Mouse (Mus musculus) MEL (cell line): ENCODE data around the gene Adamtsl5. TPM values are rescaled to one million over a fixed set of nuclear protein-coding genes. Genes with fewer than 3 reads are reported as not detected.

Experiments
- DNase-seq: peaks from one replicate; pipeline ENCODE4 v3.0.0; 2011; ENCODE audit warnings: low read depth, low spot score
- H3K27ac ChIP-seq: 2 replicates; pipeline ENCODE4 v1.5.1; 2012; ENCODE audit warnings: low read depth, mild to moderate bottlenecking, control low read depth, low read length, moderate library complexity; ENCODE audit not compliant: control insufficient read depth
- H3K27me3 ChIP-seq, 2 experiments: fragments of 150-350 bp in 1 of 2; sonication (generic) in 1 of 2; 2 replicates each; pipeline ENCODE4 v1.6.1; 2012; ENCODE audit warnings: low read length in 2 of 2, mild to moderate bottlenecking in 2 of 2, improper control_type of control experiment in 1 of 2, moderate library complexity in 1 of 2; ENCODE audit not compliant: insufficient read depth in 2 of 2, control insufficient read depth in 1 of 2
- H3K36me3 ChIP-seq, 2 experiments: 2 replicates each; pipeline ENCODE4 v1.6.1; 2012 to 2014; ENCODE audit warnings: low read length in 2 of 2, improper control_type of control experiment in 1 of 2, inconsistent platforms in 1 of 2, mild to moderate bottlenecking in 1 of 2; ENCODE audit not compliant: insufficient read depth in 2 of 2, control insufficient read depth in 1 of 2
- H3K4me1 ChIP-seq, 2 experiments: fragments of 150-350 bp in 1 of 2; sonication (generic) in 1 of 2; 2 replicates each; pipeline ENCODE4 v1.6.1; 2012; ENCODE audit warnings: low read length in 2 of 2, improper control_type of control experiment in 1 of 2, mild to moderate bottlenecking in 1 of 2; ENCODE audit not compliant: insufficient read depth in 2 of 2, control insufficient read depth in 1 of 2
- H3K4me3 ChIP-seq, 2 experiments: fragments of 150-350 bp in 1 of 2; sonication (generic) in 1 of 2; 2 replicates each; pipeline ENCODE4 v1.5.1; 2012; ENCODE audit warnings: low read depth in 2 of 2, low read length in 2 of 2, mild to moderate bottlenecking in 2 of 2, moderate library complexity in 2 of 2, control low read depth in 1 of 2, improper control_type of control experiment in 1 of 2; ENCODE audit not compliant: control insufficient read depth in 1 of 2, insufficient read depth in 1 of 2
- H3K79me2 ChIP-seq: 2 replicates; pipeline ENCODE4 v1.6.1; 2012; ENCODE audit warnings: mild to moderate bottlenecking, low read length, moderate library complexity; ENCODE audit not compliant: control insufficient read depth, poor library complexity, insufficient read depth
- H3K9ac ChIP-seq: 2 replicates; pipeline ENCODE4 v1.6.1; 2012; ENCODE audit warnings: low read depth, mild to moderate bottlenecking, control low read depth, low read length, moderate library complexity; ENCODE audit not compliant: control insufficient read depth, poor library complexity, severe bottlenecking
- H3K9me3 ChIP-seq: fragments of 150-350 bp; sonication (generic); replicated peaks from 2 replicates; pipeline ENCODE4 v1.6.1; 2012; ENCODE audit warnings: mild to moderate bottlenecking, low read length, improper control_type of control experiment, moderate library complexity; ENCODE audit not compliant: insufficient read depth
- CHD1 ChIP-seq: IDR thresholded peaks from 2 replicates; pipeline ENCODE4 v1.6.1; 2012; ENCODE audit warnings: low read depth, mild to moderate bottlenecking, inconsistent platforms, low read length, improper control_type of control experiment
- CHD2 ChIP-seq: IDR thresholded peaks from 2 replicates; pipeline ENCODE4 v1.6.1; 2011; ENCODE audit warnings: low read length, improper control_type of control experiment
- CTCF ChIP-seq, 3 experiments: IDR thresholded peaks in 2 of 3; conservative IDR thresholded peaks in 1 of 3; 2 replicates each; pipeline ENCODE4 v1.5.1; 2011 to 2012; ENCODE audit warnings: low read length in 3 of 3, low read depth in 2 of 3, mild to moderate bottlenecking in 2 of 3, improper control_type of control experiment in 1 of 3, inconsistent platforms in 1 of 3, mixed read lengths in 1 of 3, moderate library complexity in 1 of 3; ENCODE audit not compliant: control insufficient read depth in 1 of 3, insufficient read depth in 1 of 3, poor library complexity in 1 of 3, severe bottlenecking in 1 of 3
- E2F4 ChIP-seq: IDR thresholded peaks from 2 replicates; pipeline ENCODE4 v1.6.1; 2011; ENCODE audit warnings: low read depth, low read length, improper control_type of control experiment, borderline replicate concordance
- EP300 ChIP-seq, 2 experiments: IDR thresholded peaks; 2 replicates each; pipeline ENCODE4 v1.6.1; 2011; ENCODE audit warnings: improper control_type of control experiment in 2 of 2, low read length in 2 of 2, low read depth in 1 of 2, mild to moderate bottlenecking in 1 of 2
- ETS1 ChIP-seq: IDR thresholded peaks from 2 replicates; pipeline ENCODE4 v1.6.1; 2012; ENCODE audit warnings: low read depth, mild to moderate bottlenecking, inconsistent platforms, low read length, improper control_type of control experiment, moderate library complexity
- GATA1 ChIP-seq: IDR thresholded peaks from 2 replicates; pipeline ENCODE4 v1.6.1; 2011; ENCODE audit warnings: low read depth, low read length, improper control_type of control experiment
- HCFC1 ChIP-seq: IDR thresholded peaks from 2 replicates; pipeline ENCODE4 v1.6.1; 2012; ENCODE audit warnings: low read depth, mild to moderate bottlenecking, inconsistent platforms, low read length, improper control_type of control experiment, moderate library complexity
- JUND ChIP-seq: IDR thresholded peaks from 2 replicates; pipeline ENCODE4 v1.6.1; 2011; ENCODE audit warnings: low read depth, mild to moderate bottlenecking, improper control_type of control experiment, low read length
- MAFK ChIP-seq: IDR thresholded peaks from 2 replicates; pipeline ENCODE4 v1.6.1; 2011; ENCODE audit warnings: low read depth, mild to moderate bottlenecking, low read length, improper control_type of control experiment, borderline replicate concordance
- MAX ChIP-seq: IDR thresholded peaks from 2 replicates; pipeline ENCODE4 v1.6.1; 2011; ENCODE audit warnings: low read length, improper control_type of control experiment
- MAZ ChIP-seq: IDR thresholded peaks from 2 replicates; pipeline ENCODE4 v1.6.1; 2012; ENCODE audit warnings: low read depth, mild to moderate bottlenecking, inconsistent platforms, low read length, improper control_type of control experiment
- MYB ChIP-seq: IDR thresholded peaks from 2 replicates; pipeline ENCODE4 v1.6.1; 2011; ENCODE audit warnings: mild to moderate bottlenecking, low read depth, low read length, improper control_type of control experiment
- MYC ChIP-seq: IDR thresholded peaks from 2 replicates; pipeline ENCODE4 v1.6.1; 2011; ENCODE audit warnings: low read depth, mild to moderate bottlenecking, low read length, improper control_type of control experiment, moderate library complexity
- NRF1 ChIP-seq: IDR thresholded peaks from 2 replicates; pipeline ENCODE4 v1.6.1; 2014; ENCODE audit warnings: low read depth, mild to moderate bottlenecking, inconsistent platforms, low read length, improper control_type of control experiment, moderate library complexity; ENCODE audit not compliant: poor library complexity, insufficient read depth, severe bottlenecking
- POLR2A ChIP-seq, 2 experiments: IDR thresholded peaks; 2 replicates each; pipeline ENCODE4 v1.6.1; 2011 to 2012; ENCODE audit warnings: low read length in 2 of 2, mild to moderate bottlenecking in 2 of 2, control low read depth in 1 of 2, improper control_type of control experiment in 1 of 2, low read depth in 1 of 2, moderate library complexity in 1 of 2; ENCODE audit not compliant: control insufficient read depth in 1 of 2, insufficient read depth in 1 of 2, poor library complexity in 1 of 2
- POLR2AphosphoS5 ChIP-seq: IDR thresholded peaks from 2 replicates; pipeline ENCODE4 v1.6.1; 2012; ENCODE audit warnings: low read depth, borderline replicate concordance, mild to moderate bottlenecking, inconsistent platforms, low read length, moderate library complexity, mixed read lengths
- RAD21 ChIP-seq: IDR thresholded peaks from 2 replicates; pipeline ENCODE4 v1.6.1; 2011; ENCODE audit warnings: mild to moderate bottlenecking, low read depth, low read length, improper control_type of control experiment
- SMC3 ChIP-seq: IDR thresholded peaks from 2 replicates; pipeline ENCODE4 v1.6.1; 2011; ENCODE audit warnings: low read depth, low read length, improper control_type of control experiment
- TBP ChIP-seq: IDR thresholded peaks from 2 replicates; pipeline ENCODE4 v1.8.0; 2011; ENCODE audit warnings: low read depth, low read length, improper control_type of control experiment
- USF1 ChIP-seq: IDR thresholded peaks from 2 replicates; pipeline ENCODE4 v1.6.1; 2014; ENCODE audit warnings: low read depth, mild to moderate bottlenecking, inconsistent platforms, low read length, improper control_type of control experiment, moderate library complexity
- ZC3H11A ChIP-seq: IDR thresholded peaks from 2 replicates; pipeline ENCODE4 v1.6.1; 2012; ENCODE audit warnings: low read depth, mild to moderate bottlenecking, inconsistent platforms, low read length, improper control_type of control experiment
- ZKSCAN1 ChIP-seq: IDR thresholded peaks from 2 replicates; pipeline ENCODE4 v1.6.1; 2012; ENCODE audit warnings: low read depth, mild to moderate bottlenecking, inconsistent platforms, low read length, improper control_type of control experiment, moderate library complexity
- ZMIZ1 ChIP-seq: IDR thresholded peaks from 2 replicates; pipeline ENCODE4 v1.6.1; 2012; ENCODE audit warnings: low read depth, mild to moderate bottlenecking, inconsistent platforms, low read length, improper control_type of control experiment, moderate library complexity
- polyA plus RNA-seq, 2 experiments: library from polyadenylated mRNA; stranded (reverse) in 1 of 2; unstranded in 1 of 2; fragments of >175 nt in 1 of 2; fragments of >200 nt in 1 of 2; gene quantifications; 2 replicates each; pipeline versions ENCODE4 v1.2.1 to v1.2.4; 2012; ENCODE audit warnings: low replicate concordance in 2 of 2, low read depth in 1 of 2; ENCODE audit not compliant: insufficient read length in 2 of 2, insufficient read depth in 1 of 2, missing spikeins in 1 of 2
- total RNA-seq: library from RNA; depleted of rRNA; stranded (reverse); fragments of 300-350 nt; gene quantifications from 2 replicates; pipeline ENCODE4 v1.2.3, GENCODE M21; 2012

Gene Adamtsl5
- total and polyA plus RNA-seq, 3 experiments, result 3.9 to 16.5 TPM; not detected in 1

DNA sequence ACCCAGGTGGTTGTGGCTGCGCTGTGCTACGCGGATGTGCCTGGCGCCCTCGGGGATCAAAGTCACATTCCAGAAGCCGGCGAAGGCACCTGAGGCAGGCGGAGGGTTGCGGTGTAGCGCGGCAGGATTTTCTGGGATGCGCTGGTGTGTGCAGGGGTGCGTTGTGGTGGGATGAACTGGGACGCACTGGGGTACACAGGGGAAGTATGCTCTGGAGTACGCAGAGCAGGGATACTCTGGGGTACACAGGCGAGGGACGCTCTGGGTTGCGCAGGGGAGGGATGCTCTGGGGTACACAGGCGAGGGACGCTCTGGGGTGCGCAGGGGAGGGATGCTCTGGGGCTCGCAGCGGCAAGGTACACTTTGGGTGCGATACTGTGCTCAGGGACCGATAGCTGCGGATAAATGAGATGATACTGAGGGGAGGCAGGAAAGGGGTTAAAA, 5.9 kb downstream of the Adamtsl5 start:
- Histone ChIP-seq H3K9ac (no peak overlapping the region), H3K27ac (no peak overlapping the region), H3K4me3 (no peak overlapping the region), H3K4me1 (peaks cover 10 to 22% of the 10 kb centered on the region in 2 experiments), H3K36me3 (peaks cover 0 to 14% of the 10 kb centered on the region in 2 experiments; a peak in 2 of 4 replicates)
- DNase-seq, result no peak
- TF ChIP-seq MAFK, result no peak
- no peak for TF ChIP-seq ETS1
- TF ChIP-seq SMC3, result no peak
- TF ChIP-seq MYB, result no peak
- no peak for TF ChIP-seq HCFC1
- TF ChIP-seq CHD2, result no peak
- TF ChIP-seq NRF1, result no peak
- TF ChIP-seq GATA1, result no peak
- TF ChIP-seq ZMIZ1, result no peak
- no peak for TF ChIP-seq USF1
- no peak for TF ChIP-seq ZKSCAN1
- TF ChIP-seq CHD1, result no peak
- no peak for TF ChIP-seq MAX
- no peak for TF ChIP-seq E2F4
- no peak for TF ChIP-seq POLR2A (IDR thresholded peaks at IDR 0.05; ENCODE audit: control insufficient read depth in 1 of 2, insufficient read depth in 1 of 2, low read depth in 1 of 2, low read length in 2 of 2, poor library complexity in 1 of 2)
- no peak for TF ChIP-seq TBP
- no peak for TF ChIP-seq POLR2AphosphoS5
- TF ChIP-seq JUND, result no peak
- TF ChIP-seq MYC, result no peak
- TF ChIP-seq, all 39 proteins: peak for 0
- H3K27me3 ChIP-seq, result no peaks in the 10 kb centered on the region
- H3K79me2 ChIP-seq, result no peaks in the 10 kb centered on the region
- H3K9me3 ChIP-seq, result no peaks in the 10 kb centered on the region

DNA sequence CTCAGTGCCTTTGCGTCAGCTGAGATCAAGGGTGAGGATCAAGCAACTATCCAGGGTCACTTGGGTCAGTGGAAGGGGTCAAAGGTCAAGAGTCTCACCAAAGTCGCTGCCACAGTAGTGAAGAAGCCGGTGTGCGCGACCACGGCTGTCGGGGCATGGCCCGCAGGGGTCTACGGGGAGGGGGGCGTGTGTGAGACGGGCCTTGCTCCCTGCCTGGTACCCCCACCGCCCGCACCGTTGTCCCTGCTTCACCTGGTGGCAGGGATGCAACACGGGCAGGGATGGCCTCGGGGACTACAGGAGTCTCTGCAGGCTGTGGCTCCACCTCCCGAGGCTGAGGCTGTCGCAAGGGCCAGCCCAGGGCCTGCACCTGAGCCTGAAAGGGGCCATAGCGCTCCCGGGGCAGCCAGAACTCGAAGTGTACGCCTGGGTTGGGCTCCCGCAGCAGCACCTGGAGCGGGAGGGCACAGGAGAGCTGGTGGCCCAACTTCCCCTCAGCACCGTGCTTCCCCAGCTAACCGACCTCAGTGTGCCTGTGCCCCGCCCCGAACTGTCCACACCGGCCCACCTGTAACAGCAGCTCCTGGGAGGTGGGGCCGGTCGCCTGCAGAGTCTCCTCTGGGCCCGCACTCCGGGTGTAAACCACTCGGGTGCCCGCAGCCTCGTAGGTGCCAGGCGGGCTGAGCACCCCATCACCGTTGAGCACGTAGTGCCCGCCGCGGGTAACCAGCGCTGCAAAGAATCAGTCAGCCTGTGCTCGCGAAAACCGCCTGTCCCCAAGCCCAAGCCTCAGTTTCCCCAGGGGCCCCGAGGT, 6.5 kb downstream of the Adamtsl5 start:
- DNase-seq, result no peak
- Histone ChIP-seq H3K79me2 (no peaks in the 10 kb centered on the region), H3K4me1 (peaks cover 8 to 22% of the 10 kb centered on the region in 2 experiments), H3K27ac (no peak overlapping the region), H3K9ac (no peak overlapping the region), H3K27me3 (no peaks in the 10 kb centered on the region), H3K36me3 (peaks cover 0 to 12% of the 10 kb centered on the region in 2 experiments; a peak in 2 of 4 replicates), H3K4me3 (no peak overlapping the region), H3K9me3 (no peaks in the 10 kb centered on the region)
- no peak for TF ChIP-seq JUND
- no peak for TF ChIP-seq EP300 (IDR thresholded peaks at IDR 0.05; ENCODE audit: low read depth in 1 of 2, low read length in 2 of 2)
- no peak for TF ChIP-seq ZKSCAN1
- TF ChIP-seq ETS1, result no peak
- TF ChIP-seq USF1, result no peak
- TF ChIP-seq ZC3H11A, result no peak
- TF ChIP-seq CHD1, result no peak
- TF ChIP-seq MYB, result no peak
- no peak for TF ChIP-seq RAD21
- TF ChIP-seq MAX, result no peak
- TF ChIP-seq CTCF (IDR thresholded peaks at IDR 0.05 in 2 of 3, conservative IDR thresholded peaks at IDR 0.05 in 1 of 3; ENCODE audit: control insufficient read depth in 1 of 3, insufficient read depth in 1 of 3, low read depth in 2 of 3, low read length in 3 of 3, poor library complexity in 1 of 3, severe bottlenecking in 1 of 3), result no peak
- TF ChIP-seq MYC, result no peak
- no peak for TF ChIP-seq MAZ
